8 mouse cellular contexts compared by ENCODE assay signal in the genomic region with DNA sequence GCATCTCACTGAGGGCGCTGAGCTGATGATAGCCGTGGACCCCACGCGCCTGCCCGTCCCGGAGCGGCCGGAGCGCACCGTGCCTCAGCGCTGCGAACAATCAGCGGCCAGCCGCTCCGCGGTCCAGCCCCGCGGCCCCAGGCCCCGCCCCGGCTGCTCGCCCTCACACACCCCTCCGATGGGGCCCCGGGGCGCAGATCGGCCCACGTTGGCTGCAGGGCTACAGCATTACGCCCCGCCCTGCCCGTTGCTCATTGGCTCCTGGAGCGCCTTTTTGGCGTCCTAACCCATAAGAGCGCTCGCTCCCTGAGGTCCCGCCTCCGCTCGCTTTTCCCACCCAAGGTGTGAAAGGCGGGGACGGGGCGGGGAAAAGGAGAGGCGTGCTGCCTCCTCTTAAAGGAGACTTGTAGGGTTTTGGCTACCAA. TPM values are rescaled to one million over a fixed set of nuclear protein-coding genes. Genes with fewer than 3 reads are reported as not detected.
A peak's percentile ranks its signal among the peaks of the same experiment; 100 is the strongest.
DNase-seq lines count a peak whose midpoint lies in the region; ATAC-seq and TF ChIP-seq lines count a peak whose summit lies in the region.

A gene (minus strand): TSS at position 92 of the 425 bp plus-strand sequence.

- H3K9ac ChIP-seq in embryonic facial prominence, embryonic 12.5 days: peak within 1 kb of the TSS; percentile 94
- peak within 1 kb of the TSS; percentile 91 for H3K9ac ChIP-seq in intestine, postnatal 0 days (ENCODE audit: low read depth, low read length)

- H3K9me3 ChIP-seq in embryonic facial prominence, embryonic 12.5 days: no peaks in the 10 kb centered on the region
- no peaks in the 10 kb centered on the region for H3K9me3 ChIP-seq in intestine, postnatal 0 days (ENCODE audit: control insufficient read depth)
- no peaks in the 10 kb centered on the region for H3K9me3 ChIP-seq in midbrain, embryonic 10.5 days (replicated peaks)

- WGBS in embryonic facial prominence, embryonic 12.5 days: under 1% methylated on average over 40 of the region's 40 CpGs
- WGBS in intestine, postnatal 0 days: under 1% methylated on average over 39 of the region's 40 CpGs
- under 1% methylated on average over 40 of the region's 40 CpGs for WGBS in midbrain, embryonic 10.5 days

- peaks cover 4% of the 10 kb centered on the region; the same call in 1 of the 2 replicates for H3K27me3 ChIP-seq in embryonic facial prominence, embryonic 12.5 days
- H3K27me3 ChIP-seq in intestine, postnatal 0 days (replicated peaks; ENCODE audit: control insufficient read depth, insufficient read depth, low read length): no peaks in the 10 kb centered on the region
- peaks cover 18% of the 10 kb centered on the region for H3K27me3 ChIP-seq in midbrain, embryonic 10.5 days (ENCODE audit: low read depth, poor library complexity, severe bottlenecking)

- TF ChIP-seq CTCF in intestine, postnatal 0 days (IDR thresholded peaks at IDR 0.05; ENCODE audit: low read depth): no peak

- DNase-seq in adrenal gland, postnatal 36 days: peak; percentile 99
- peak; percentile 96 to 97 for DNase-seq in left cerebral cortex, postnatal 36 days (ENCODE audit: low spot score in 2 of 2)
- DNase-seq in midbrain, embryonic 10.5 days (ENCODE audit: low spot score): peak; percentile 99
- DNase-seq in right cerebral cortex, postnatal 36 days (ENCODE audit: low spot score in 2 of 2): peak; percentile 96 to 97
- peak; percentile 97 to 98 for DNase-seq in urinary bladder, postnatal 4 days (ENCODE audit: low spot score in 2 of 2)

- no peaks in the 10 kb centered on the region for H3K36me3 ChIP-seq in embryonic facial prominence, embryonic 12.5 days
- H3K36me3 ChIP-seq in intestine, postnatal 0 days (ENCODE audit: control insufficient read depth, insufficient read depth): no peaks in the 10 kb centered on the region
- H3K36me3 ChIP-seq in midbrain, embryonic 10.5 days: no peaks in the 10 kb centered on the region

- H3K4me3 ChIP-seq in embryonic facial prominence, embryonic 12.5 days: peak within 1 kb of the TSS; percentile 96
- peak within 1 kb of the TSS; percentile 94 for H3K4me3 ChIP-seq in intestine, postnatal 0 days (ENCODE audit: low read depth, low read length)
- peak within 1 kb of the TSS; percentile 97 for H3K4me3 ChIP-seq in midbrain, embryonic 10.5 days

- peak within 1 kb of the TSS; percentile 82 for H3K4me2 ChIP-seq in embryonic facial prominence, embryonic 12.5 days (replicated peaks)
- H3K4me2 ChIP-seq in intestine, postnatal 0 days (replicated peaks; ENCODE audit: low read depth): peak within 1 kb of the TSS; percentile 77

- peaks cover 46% of the 10 kb centered on the region for H3K4me1 ChIP-seq in embryonic facial prominence, embryonic 12.5 days
- H3K4me1 ChIP-seq in intestine, postnatal 0 days (replicated peaks; ENCODE audit: control insufficient read depth, insufficient read depth, low read length): peaks cover 8% of the 10 kb centered on the region
- H3K4me1 ChIP-seq in midbrain, embryonic 10.5 days: peaks cover 68% of the 10 kb centered on the region

- intact Hi-C loops in left cerebral cortex, postnatal 36 days (cut with DNase I): loop anchor here (2.0 kb wide), 1 partner anchor 77 kb away; no protein-coding TSS in a partner anchor

- peak within 1 kb of the TSS; percentile 93 for H3K27ac ChIP-seq in embryonic facial prominence, embryonic 12.5 days
- peak within 1 kb of the TSS; percentile 88 for H3K27ac ChIP-seq in intestine, postnatal 0 days (ENCODE audit: low read depth, low read length)
- H3K27ac ChIP-seq in midbrain, embryonic 10.5 days (replicated peaks): peak within 1 kb of the TSS; percentile 97

- ATAC-seq in embryonic facial prominence, embryonic 12.5 days (ENCODE audit: insufficient number of reproducible peaks, insufficient read depth, low FRiP score, low TSS enrichment): peak; percentile 99
- peak; percentile 94 for ATAC-seq in granulocyte monocyte progenitor cell, adult 5-6 weeks (replicated peaks; ENCODE audit: poor library complexity, severe bottlenecking)
- ATAC-seq in intestine, postnatal 0 days: peak; percentile 98

RNA-seq across cellular contexts. Expression of the gene that starts here (rescaled TPM):
- 10 to 100 TPM; 11.7 to 14.9 TPM for total RNA-seq in adrenal gland, postnatal 36 days (2021)
- 20.1 and 23.3 TPM in 2 replicates for polyA plus RNA-seq in embryonic facial prominence, embryonic 12.5 days (2016; fragmentation: Nextera tagmentation; extraction: Ambion mirVana)
- total RNA-seq in granulocyte monocyte progenitor cell, adult 5-6 weeks (2014; fragmentation: Nextera tagmentation): 0.37 and 2.0 TPM in 2 replicates
- total RNA-seq in granulocyte monocyte progenitor cell, adult 5-6 weeks (2017): not detected in 2 replicates
- 13.3 and 13.4 TPM in 2 replicates for polyA plus RNA-seq in intestine, postnatal 0 days (2015; fragmentation: Nextera tagmentation; extraction: Ambion mirVana)
- total RNA-seq in left cerebral cortex, postnatal 36 days (2021): 10 to 100 TPM; 27.2 to 27.7 TPM
- 13.4 and 13.9 TPM in 2 replicates for polyA plus RNA-seq in midbrain, embryonic 10.5 days (2016; fragmentation: Nextera tagmentation; extraction: Ambion mirVana)

Comparison
In these comparisons a context has a peak if more than half of its experiments do, and no peak if none do; other contexts are left out.
1. Peak in every context shown above with its lines: DNase-seq, ATAC-seq, H3K4me3 ChIP-seq and H3K27ac ChIP-seq.
2. RNA of the gene that starts here (total RNA-seq): 27.2 to 27.7 TPM in left cerebral cortex, postnatal 36 days and 11.7 to 14.9 TPM in adrenal gland, postnatal 36 days; 0.37 to 2.0 TPM in granulocyte monocyte progenitor cell, adult 5-6 weeks; every median in the first group is over 4 times any median in the second.